Mouse (Mus musculus): ENCODE results near the gene Grid1.

- TF ChIP-seq CEBPB (IDR thresholded peaks at IDR 0.05; ENCODE audit: insufficient read depth, poor library complexity, severe bottlenecking) (no peak), E2F4 (IDR thresholded peaks at IDR 0.05; ENCODE audit: insufficient read depth) (no peak), MYOD1 (IDR thresholded peaks at IDR 0.05; ENCODE audit: control insufficient read depth in 1 of 3, insufficient read length in 2 of 3, low read depth in 2 of 3) (no peak), POLR2AphosphoS2 (IDR thresholded peaks at IDR 0.05; ENCODE audit: insufficient read length, low read depth) (no peak), TCF12 (IDR thresholded peaks at IDR 0.05; ENCODE audit: insufficient read depth, poor library complexity, severe bottlenecking) (no peak), POLR2A (IDR thresholded peaks at IDR 0.05; ENCODE audit: insufficient read length, low read depth) (no peak), USF1 (IDR thresholded peaks at IDR 0.05; ENCODE audit: low read depth) (no peak)
Observed at GRCm38 (mm10) chr14:34930040-34930719, 110.3 kb downstream of the Grid1 start.

Measured in myocyte (in vitro differentiated cells).